Mouse (Mus musculus) limb, embryonic 14.5 days (tissue): Measurements from ENCODE around the gene Gm17469. TPM values are rescaled to one million over a fixed set of nuclear protein-coding genes. Genes with fewer than 3 reads are reported as not detected.
"Not testable (repeated sequence)": the region's sequence is repeated elsewhere in the genome, so short reads cannot be mapped to it uniquely, and the experiment has no call there.

Source experiments
- ATAC-seq: fragments of 200-750 bp; cut with Nextera tagmentation; 2 replicates; pipeline ENCODE4 v1.8.0; 2017; ENCODE audit warnings: low read depth, moderate number of reproducible peaks, moderate TSS enrichment; ENCODE audit not compliant: low FRiP score
- DNase-seq: peaks from one replicate; pipeline ENCODE4 v3.0.0-alpha.2; 2015; ENCODE audit warnings: low spot score
- H3K27ac ChIP-seq: fragments of 300-500 bp; sonication (generic); replicated peaks from 2 replicates; pipeline ENCODE4 v1.5.1; 2014; ENCODE audit warnings: low read depth, mild to moderate bottlenecking, low read length, moderate library complexity, mixed read lengths
- H3K27me3 ChIP-seq: fragments of 300-500 bp; sonication (generic); 2 replicates; pipeline ENCODE4 v1.6.1; 2014; ENCODE audit warnings: low read length, mixed read lengths; ENCODE audit not compliant: control insufficient read depth, insufficient read depth
- H3K36me3 ChIP-seq: fragments of 300-500 bp; sonication (generic); 2 replicates; pipeline ENCODE4 v1.6.1; 2014; ENCODE audit warnings: mild to moderate bottlenecking, low read length, moderate library complexity, mixed read lengths; ENCODE audit not compliant: control insufficient read depth, insufficient read depth
- H3K4me1 ChIP-seq: fragments of 300-500 bp; sonication (generic); 2 replicates; pipeline ENCODE4 v1.6.1; 2014; ENCODE audit warnings: antibody characterized with exemption, low read length, mixed read lengths; ENCODE audit not compliant: control insufficient read depth, insufficient read depth
- H3K4me2 ChIP-seq: fragments of 300-500 bp; sonication (generic); replicated peaks from 2 replicates; pipeline ENCODE4 v1.6.1; 2014; ENCODE audit warnings: low read depth, mild to moderate bottlenecking, low read length, moderate library complexity; ENCODE audit not compliant: severe bottlenecking
- H3K4me3 ChIP-seq: fragments of 300-500 bp; sonication (generic); replicated peaks from 2 replicates; pipeline ENCODE4 v1.5.1; 2014; ENCODE audit warnings: low read length
- H3K9ac ChIP-seq: fragments of 300-500 bp; sonication (generic); 2 replicates; pipeline ENCODE4 v1.6.1; 2014; ENCODE audit warnings: mild to moderate bottlenecking, low read depth, low read length, moderate library complexity; ENCODE audit not compliant: severe bottlenecking
- H3K9me3 ChIP-seq: fragments of 300-500 bp; sonication (generic); 2 replicates; pipeline ENCODE4 v1.6.1; 2016; ENCODE audit warnings: low read length; ENCODE audit not compliant: control insufficient read depth
- WGBS: fragments of 180-500 bp; shearing (Covaris S2); extraction: QIAGEN DNeasy Blood & Tissue Kit; methylation state at CpG from one replicate; pipeline ENCODE4 v1.1.7; 2014; 5-methylcytosine and 5-hydroxymethylcytosine counted together
- polyA plus RNA-seq, 2 experiments: library from polyadenylated mRNA; depleted of rRNA in 1 of 2; stranded (reverse) in 1 of 2; unstranded in 1 of 2; fragments of >200 nt; fragmentation: Nextera tagmentation in 1 of 2; extraction: Ambion mirVana in 1 of 2; gene quantifications; 2 replicates each; pipeline versions ENCODE4 v1.2.1 to v1.2.3; 2012 to 2014

Gene Gm17469
- polyA plus RNA-seq (2012; rRNA removed): not detected in 2 replicates
- polyA plus RNA-seq (2014; fragmentation: Nextera tagmentation; extraction: Ambion mirVana): not detected in 2 replicates

GRCm38 (mm10) chrX:124629593-124629992, at the start of gene Gm17469:
Gm17469 (plus strand) TSS chrX:124629893.
- H3K4me2 ChIP-seq, H3K4me1 ChIP-seq, ATAC-seq, H3K27ac ChIP-seq, H3K9me3 ChIP-seq, H3K4me3 ChIP-seq, DNase-seq, H3K9ac ChIP-seq, H3K27me3 ChIP-seq, H3K36me3 ChIP-seq: not testable (repeated sequence)
- WGBS: no CpG with 5 or more reads among the region's 4 CpGs

Other genes with a start within 250 kb of the Gm17469 start
- not detected in 2 replicates for gene Gm17584, start 129.3 kb upstream of the Gm17469 start, polyA plus RNA-seq (2012; rRNA removed)
- gene Gm17584, start 129.3 kb upstream of the Gm17469 start, polyA plus RNA-seq (2014; fragmentation: Nextera tagmentation; extraction: Ambion mirVana): not detected in 2 replicates